Mouse (Mus musculus) hindbrain, embryonic 14.5 days (tissue): ENCODE measurements at regions not wholly inside any gene's neighbourhood (a gene's known extent, or its start where the extent isn't known, plus 50 kb on each side); places are given as distances from the start of the nearest gene placed in this dataset.
"Not testable (repeated sequence)": the region's sequence is repeated elsewhere in the genome, so short reads cannot be mapped to it uniquely, and the experiment has no call there.

Experiments used
- ATAC-seq: fragments of 200-750 bp; cut with Nextera tagmentation; 2 replicates; pipeline ENCODE4 v1.8.0; 2017; ENCODE audit warnings: moderate number of reproducible peaks, mild to moderate bottlenecking, moderate TSS enrichment, moderate library complexity; ENCODE audit not compliant: low FRiP score
- DNase-seq: peaks from one replicate; pipeline ENCODE4 v3.0.0-alpha.2; 2015; ENCODE audit warnings: low spot score
- H3K27ac ChIP-seq: fragments of 300-500 bp; sonication (generic); 2 replicates; pipeline ENCODE4 v1.5.1; 2014; ENCODE audit warnings: mild to moderate bottlenecking, moderate library complexity
- H3K27me3 ChIP-seq: fragments of 300-500 bp; sonication (generic); 2 replicates; pipeline ENCODE4 v1.6.1; 2014; ENCODE audit warnings: mild to moderate bottlenecking, low read length, mixed read lengths; ENCODE audit not compliant: control insufficient read depth, insufficient read depth
- H3K36me3 ChIP-seq: fragments of 300-500 bp; sonication (generic); replicated peaks from 2 replicates; pipeline ENCODE4 v1.6.1; 2014; ENCODE audit not compliant: control insufficient read depth, insufficient read depth
- H3K4me1 ChIP-seq: fragments of 300-500 bp; sonication (generic); replicated peaks from 2 replicates; pipeline ENCODE4 v1.6.1; 2014; ENCODE audit warnings: antibody characterized with exemption, low read length, mixed read lengths; ENCODE audit not compliant: control insufficient read depth, insufficient read depth
- H3K4me2 ChIP-seq: fragments of 300-500 bp; sonication (generic); replicated peaks from 2 replicates; pipeline ENCODE4 v1.6.1; 2014; ENCODE audit warnings: mild to moderate bottlenecking, moderate library complexity
- H3K4me3 ChIP-seq: fragments of 300-500 bp; sonication (generic); replicated peaks from 2 replicates; pipeline ENCODE4 v1.5.1; 2014; ENCODE audit warnings: mild to moderate bottlenecking, low read length
- H3K9ac ChIP-seq: fragments of 300-500 bp; sonication (generic); 2 replicates; pipeline ENCODE4 v1.6.1; 2014
- H3K9me3 ChIP-seq: fragments of 300-500 bp; sonication (generic); 2 replicates; pipeline ENCODE4 v1.6.1; 2016; ENCODE audit warnings: low read length; ENCODE audit not compliant: control insufficient read depth
- WGBS: fragments of 180-500 bp; shearing (Covaris S2); extraction: QIAGEN DNeasy Blood & Tissue Kit; methylation state at CpG from one replicate; pipeline ENCODE4 v1.1.7; 2014; 5-methylcytosine and 5-hydroxymethylcytosine counted together

DNA sequence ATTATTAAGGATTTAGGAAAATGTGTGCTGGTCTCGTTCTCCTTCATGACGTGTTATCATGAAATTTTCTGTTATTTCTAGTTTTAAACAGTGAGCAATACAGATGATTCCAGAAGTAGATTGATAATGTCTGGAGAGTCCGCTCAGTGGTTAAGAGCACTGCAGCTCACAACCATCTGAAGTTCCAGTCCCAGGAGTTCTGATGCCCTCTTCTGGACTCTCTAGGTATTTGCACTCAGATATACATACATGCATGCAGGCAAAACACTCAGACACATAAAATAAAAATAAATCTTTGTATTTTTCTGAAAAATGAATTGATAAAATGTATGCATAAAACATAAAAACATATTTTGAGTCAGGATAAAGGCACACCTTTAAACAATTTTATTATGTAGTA lies 570.1 kb upstream of the Chrm3 start:
- Histone ChIP-seq H3K36me3 (no peaks in the 10 kb centered on the region), H3K4me1 (no peaks in the 10 kb centered on the region), H3K4me2 (no peak overlapping the region), H3K4me3 (no peak overlapping the region), H3K27me3 (no peaks in the 10 kb centered on the region), H3K9ac (no peak overlapping the region), H3K9me3 (no peaks in the 10 kb centered on the region), H3K27ac (no peak overlapping the region)
- WGBS = 97% methylated on average over 3 of the region's 3 CpGs
- ATAC-seq = no peak
- no peak for DNase-seq

DNA sequence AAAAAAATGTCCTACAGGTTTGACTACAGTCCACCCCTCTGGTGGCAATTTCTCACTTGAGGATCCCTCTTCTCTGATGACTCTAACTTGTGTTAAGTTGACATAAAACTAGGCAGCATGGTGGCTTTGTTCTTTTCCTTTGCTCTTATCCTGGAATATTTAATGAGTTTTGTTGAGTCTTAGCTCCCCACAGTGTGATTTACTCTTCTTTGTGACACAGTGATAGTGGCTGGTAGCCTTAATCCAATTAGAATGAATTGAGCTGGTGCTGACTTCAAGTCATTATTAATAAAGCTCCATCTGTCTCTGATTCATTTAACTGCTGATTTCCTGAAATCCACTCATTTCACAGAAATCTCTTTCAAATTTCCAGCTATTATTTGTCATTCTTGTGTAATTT lies 553.7 kb upstream of the Chrm3 start:
- Histone ChIP-seq H3K4me2 (no peak overlapping the region), H3K9ac (no peak overlapping the region), H3K9me3 (no peaks in the 10 kb centered on the region), H3K27ac (no peak overlapping the region), H3K4me1 (no peaks in the 10 kb centered on the region), H3K4me3 (no peak overlapping the region), H3K36me3 (no peaks in the 10 kb centered on the region), H3K27me3 (no peaks in the 10 kb centered on the region)
- DNase-seq (no peak), ATAC-seq (no peak)

DNA sequence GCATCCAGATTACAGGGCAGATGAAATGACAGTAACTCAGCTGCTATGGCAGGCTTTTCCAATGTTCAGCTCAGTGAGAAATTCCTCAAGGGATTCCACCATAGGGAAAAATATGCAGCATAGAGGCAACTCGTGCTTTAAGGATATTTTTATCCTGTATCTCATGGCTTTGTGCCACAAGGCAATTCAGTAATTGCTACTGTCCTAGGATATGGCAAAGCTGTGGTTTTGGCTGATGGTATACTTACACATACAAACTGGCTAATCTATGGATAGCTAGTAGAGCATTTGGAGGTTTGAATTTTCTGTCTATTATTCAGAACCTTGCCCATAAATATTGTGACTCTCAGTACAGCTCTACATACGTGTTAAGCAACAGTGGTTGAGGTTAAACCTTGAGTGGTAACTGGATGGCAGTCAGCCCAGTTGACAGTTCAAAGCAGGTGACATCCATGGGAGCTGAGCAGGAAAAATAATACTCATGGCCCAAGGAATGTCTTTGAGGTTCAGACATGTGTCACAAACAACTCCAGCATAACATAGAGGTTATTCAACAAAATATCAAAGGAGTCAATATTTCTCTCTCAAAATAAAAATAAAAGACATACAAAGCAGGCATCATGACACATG lies 548.6 kb upstream of the Chrm3 start:
- Histone ChIP-seq H3K27me3 (no peaks in the 10 kb centered on the region), H3K4me1 (no peaks in the 10 kb centered on the region), H3K9me3 (no peaks in the 10 kb centered on the region), H3K4me3 (no peak overlapping the region), H3K27ac (no peak overlapping the region), H3K4me2 (no peak overlapping the region), H3K9ac (no peak overlapping the region), H3K36me3 (no peaks in the 10 kb centered on the region)
- DNase-seq (no peak), ATAC-seq (no peak)
- WGBS = 53% methylated on average over 2 of the region's 2 CpGs

DNA sequence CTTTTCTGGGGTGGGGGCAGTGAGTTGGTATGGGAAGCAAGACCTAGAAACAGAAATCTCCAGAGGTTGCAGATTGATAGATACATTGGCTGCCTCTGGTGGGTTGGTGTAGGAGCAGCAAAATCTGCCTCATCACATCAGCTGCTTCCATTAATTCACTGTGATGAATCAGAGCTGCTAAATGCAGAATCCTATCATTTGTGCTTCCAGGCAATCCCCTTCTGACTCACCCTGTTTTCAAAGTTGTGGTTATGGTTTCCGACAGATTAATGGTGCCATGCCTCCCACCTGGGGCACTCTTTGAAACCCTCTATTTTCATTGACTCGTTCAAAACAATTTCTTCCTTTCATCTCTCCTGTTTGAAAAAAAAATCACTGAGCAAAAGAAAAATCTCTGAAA lies 507.2 kb upstream of the Chrm3 start:
- H3K27ac ChIP-seq = no peak overlapping the region
- no peak overlapping the region for H3K4me3 ChIP-seq
- DNase-seq (no peak), ATAC-seq (no peak)
- 76% methylated on average over 2 of the region's 2 CpGs for WGBS
- H3K9me3 ChIP-seq = 0 out of 2 replicates have a peak, but pooled peaks cover 5% of the 10 kb centered on the region
- H3K9ac ChIP-seq = no peak overlapping the region
- H3K27me3 ChIP-seq = no peaks in the 10 kb centered on the region
- no peaks in the 10 kb centered on the region for H3K36me3 ChIP-seq
- H3K4me2 ChIP-seq = no peak overlapping the region
- H3K4me1 ChIP-seq = no peaks in the 10 kb centered on the region

DNA sequence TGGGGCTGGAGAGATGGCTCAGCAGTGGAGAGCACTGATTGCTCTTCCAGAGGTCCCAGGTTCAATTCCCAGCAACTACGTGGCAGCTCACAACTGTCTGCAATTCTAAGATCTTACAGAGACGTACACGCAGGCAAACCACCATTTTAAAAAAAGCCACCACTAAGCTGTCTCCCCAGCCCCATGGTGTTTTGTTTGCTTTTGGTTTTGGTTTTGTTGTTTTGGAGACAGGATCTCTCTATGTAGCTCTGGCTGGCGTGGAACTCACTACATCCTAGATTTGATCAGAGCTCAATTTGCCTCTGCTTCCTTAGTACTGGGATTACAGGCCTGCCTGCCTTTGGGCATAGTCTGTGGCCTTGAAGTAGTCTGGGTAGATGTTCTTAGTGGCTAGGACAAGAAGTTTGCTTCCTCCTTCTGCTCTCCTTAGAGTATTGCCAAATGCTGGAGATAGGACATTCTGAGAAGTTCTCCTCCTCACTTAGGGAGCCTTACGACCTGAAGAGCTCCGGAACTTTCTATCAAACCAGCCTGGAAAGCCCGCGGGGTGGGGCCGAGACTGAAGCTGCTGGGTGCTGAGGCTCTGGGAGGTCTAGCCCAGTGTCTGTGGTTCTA lies 495.4 kb upstream of the Chrm3 start:
- not testable (repeated sequence) for DNase-seq, H3K9me3 ChIP-seq, H3K36me3 ChIP-seq, ATAC-seq, H3K4me3 ChIP-seq, H3K4me2 ChIP-seq, H3K4me1 ChIP-seq, H3K27me3 ChIP-seq, H3K9ac ChIP-seq, H3K27ac ChIP-seq
- WGBS = 92% methylated on average over 9 of the region's 9 CpGs

DNA sequence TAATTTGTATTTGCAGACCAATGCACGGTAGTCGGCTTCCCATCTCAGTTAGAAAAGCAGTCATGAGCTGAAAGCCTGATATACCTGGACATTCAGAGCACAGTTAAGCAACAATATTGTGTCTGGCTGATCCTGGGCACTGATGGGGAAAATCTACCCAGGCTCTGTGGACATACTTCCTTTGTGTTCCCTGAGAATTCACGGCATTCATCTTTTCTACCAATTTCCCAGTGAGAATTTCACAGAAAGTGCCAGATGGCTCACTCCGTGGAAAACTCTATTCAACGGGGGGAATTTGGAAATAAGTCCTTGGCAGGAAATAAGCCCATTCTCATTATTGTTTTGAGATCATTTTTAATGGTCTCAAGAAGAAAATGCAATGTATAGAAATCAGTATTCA lies 484.6 kb upstream of the Chrm3 start:
- ATAC-seq = no peak
- Histone ChIP-seq H3K9me3 (no peaks in the 10 kb centered on the region), H3K36me3 (no peaks in the 10 kb centered on the region), H3K27ac (no peak overlapping the region), H3K4me3 (no peak overlapping the region), H3K27me3 (no peaks in the 10 kb centered on the region), H3K9ac (no peak overlapping the region), H3K4me1 (0 out of 2 replicates have a peak, but pooled peaks cover 2% of the 10 kb centered on the region), H3K4me2 (no peak overlapping the region)
- DNase-seq = no peak
- WGBS = 57% methylated on average over 5 of the region's 5 CpGs

DNA sequence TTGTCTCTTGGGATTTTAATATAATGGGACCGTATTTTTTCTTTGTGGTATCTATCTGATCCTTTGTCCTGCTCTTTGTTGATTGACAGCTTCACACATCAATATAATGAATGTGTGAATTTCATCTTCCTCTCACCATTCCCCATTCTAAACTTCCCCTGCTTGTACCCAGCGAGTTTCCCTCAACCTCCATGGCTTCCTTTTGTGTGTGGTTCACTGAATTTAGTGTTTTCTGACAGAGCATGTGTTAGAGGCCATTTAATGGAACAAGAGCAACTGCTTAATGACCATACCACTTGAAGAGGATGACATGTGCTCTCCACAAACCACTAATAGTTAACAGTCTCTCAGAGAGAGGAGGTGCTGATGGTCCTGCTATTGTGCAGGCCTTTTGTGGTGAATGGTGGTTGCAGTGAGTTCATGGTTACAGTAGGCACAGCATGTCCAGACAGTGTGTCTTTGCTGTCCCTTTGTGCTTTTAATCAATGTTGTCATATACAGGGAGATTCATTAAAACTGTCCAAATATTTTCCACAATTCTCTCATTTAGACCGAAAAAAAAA lies 438.8 kb upstream of the Chrm3 start:
- DNase-seq = no peak

More for the DNA sequence above, 438.8 kb upstream of the Chrm3 start:
- Histone ChIP-seq H3K9me3 (no peaks in the 10 kb centered on the region), H3K9ac (no peak overlapping the region), H3K27ac (no peak overlapping the region), H3K4me1 (no peaks in the 10 kb centered on the region), H3K4me3 (no peak overlapping the region), H3K36me3 (no peaks in the 10 kb centered on the region), H3K4me2 (no peak overlapping the region), H3K27me3 (no peaks in the 10 kb centered on the region)
- 71% methylated on average over 3 of the region's 3 CpGs for WGBS
- ATAC-seq = peak; percentile 27; the same call in 1 of the 2 replicates
